Mouse (Mus musculus) heart, embryonic 14.5 days (tissue): Measurements from ENCODE around the gene Wfikkn2. TPM values are rescaled to one million over a fixed set of nuclear protein-coding genes. Genes with fewer than 3 reads are reported as not detected.
A peak's percentile ranks its signal among the peaks of the same experiment; 100 is the strongest.

Source experiments
- ATAC-seq: fragments of 200-750 bp; cut with Nextera tagmentation; 2 replicates; pipeline ENCODE4 v1.8.0; 2017; ENCODE audit warnings: low read depth, moderate TSS enrichment; ENCODE audit not compliant: insufficient number of reproducible peaks, insufficient read depth, low FRiP score
- H3K27ac ChIP-seq, 2 experiments: fragments of 200-500 bp in 1 of 2; fragments of 300-500 bp in 1 of 2; sonication (generic) in 1 of 2; replicated peaks in 1 of 2; 2 replicates each; pipeline ENCODE4 v1.5.1; 2012 to 2014; ENCODE audit warnings: low read depth in 2 of 2, low read length in 2 of 2, control low read depth in 1 of 2, mild to moderate bottlenecking in 1 of 2, mixed read lengths in 1 of 2; ENCODE audit not compliant: control insufficient read depth in 1 of 2, insufficient read depth in 1 of 2
- H3K27me3 ChIP-seq: fragments of 300-500 bp; sonication (generic); 2 replicates; pipeline ENCODE4 v1.6.1; 2014; ENCODE audit warnings: mild to moderate bottlenecking, low read length, control low read depth; ENCODE audit not compliant: control insufficient read depth, insufficient read depth
- H3K36me3 ChIP-seq: fragments of 300-500 bp; sonication (generic); 2 replicates; pipeline ENCODE4 v1.6.1; 2014; ENCODE audit warnings: mild to moderate bottlenecking, control low read depth, low read length, mixed read lengths; ENCODE audit not compliant: control insufficient read depth, insufficient read depth
- H3K4me1 ChIP-seq, 2 experiments: fragments of 200-500 bp in 1 of 2; fragments of 300-500 bp in 1 of 2; sonication (generic) in 1 of 2; 2 replicates each; pipeline ENCODE4 v1.6.1; 2012 to 2014; ENCODE audit warnings: low read length in 2 of 2, control low read depth in 1 of 2, mixed read lengths in 1 of 2; ENCODE audit not compliant: control insufficient read depth in 2 of 2, insufficient read depth in 2 of 2
- H3K4me2 ChIP-seq: fragments of 300-500 bp; sonication (generic); 2 replicates; pipeline ENCODE4 v1.6.1; 2014; ENCODE audit warnings: mild to moderate bottlenecking, low read length
- H3K4me3 ChIP-seq, 2 experiments: fragments of 200-500 bp in 1 of 2; fragments of 300-500 bp in 1 of 2; sonication (generic) in 1 of 2; 2 replicates each; pipeline ENCODE4 v1.5.1; 2012 to 2014; ENCODE audit warnings: low read length in 2 of 2, mild to moderate bottlenecking in 2 of 2, control low read depth in 1 of 2, low read depth in 1 of 2, moderate library complexity in 1 of 2; ENCODE audit not compliant: control insufficient read depth in 1 of 2, insufficient read depth in 1 of 2
- H3K9ac ChIP-seq: fragments of 300-500 bp; sonication (generic); 2 replicates; pipeline ENCODE4 v1.6.1; 2014; ENCODE audit warnings: mild to moderate bottlenecking, low read length
- H3K9me3 ChIP-seq: fragments of 300-500 bp; sonication (generic); 2 replicates; pipeline ENCODE4 v1.6.1; 2016; ENCODE audit warnings: low read length, control low read depth; ENCODE audit not compliant: control insufficient read depth
- WGBS: fragments of 180-500 bp; shearing (Covaris S2); extraction: QIAGEN DNeasy Blood & Tissue Kit; methylation state at CpG from one replicate; pipeline ENCODE4 v1.1.7; 2014; 5-methylcytosine and 5-hydroxymethylcytosine counted together
- polyA plus RNA-seq: library from polyadenylated mRNA; unstranded; fragments of >200 nt; fragmentation: Nextera tagmentation; extraction: Ambion mirVana; gene quantifications from 2 replicates; pipeline ENCODE4 v1.2.1, GENCODE M21; 2014

Wfikkn2 gene
- polyA plus RNA-seq, 1 experiment from 2014 or later: 1.6 TPM

DNA sequence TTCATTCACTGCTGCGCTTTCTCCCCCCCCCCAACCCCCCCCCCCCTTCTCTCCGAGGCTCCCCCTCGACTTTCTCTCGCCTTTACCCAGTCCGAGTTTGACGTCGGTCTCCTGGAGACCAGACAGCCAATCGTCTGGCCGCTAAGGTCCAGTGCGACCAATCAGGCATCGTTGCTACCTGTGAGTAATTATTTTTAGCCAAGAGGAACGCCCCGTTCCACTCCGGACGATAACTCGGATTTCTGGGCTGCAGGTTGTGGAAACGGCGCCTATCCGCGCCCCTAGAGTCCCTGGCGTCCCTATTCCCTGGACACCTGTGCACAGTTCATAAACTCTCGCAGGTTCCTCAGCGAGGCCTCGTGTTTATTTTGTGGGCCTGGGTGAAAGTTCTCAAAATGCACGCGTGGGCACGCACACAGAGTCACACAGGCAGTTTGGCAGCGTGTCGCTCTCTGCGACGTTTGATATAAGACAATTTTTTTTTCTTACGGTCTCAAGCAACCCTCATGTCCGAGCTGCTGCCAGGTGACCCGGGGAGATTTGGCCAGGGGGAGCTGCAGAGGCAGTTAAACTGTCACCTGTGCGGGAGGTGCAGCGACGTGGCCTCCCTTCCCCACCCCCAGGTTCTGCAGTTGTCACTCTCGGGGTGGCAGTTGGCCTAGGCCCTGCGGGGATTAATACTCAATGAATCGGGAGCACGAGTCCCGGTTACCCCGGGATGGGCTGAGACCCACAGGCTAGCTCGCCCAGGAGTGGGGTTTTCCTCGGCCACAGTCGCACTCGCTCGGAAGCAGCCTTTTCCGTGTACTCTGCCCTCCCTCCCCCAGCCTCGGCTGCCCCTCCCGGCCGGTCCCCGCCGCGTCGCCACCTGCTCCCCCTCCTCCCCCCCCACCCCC is 35.4 kb downstream of the Wfikkn2 start:
- Histone ChIP-seq H3K27ac (peak overlapping the region; percentile 99 to 100), H3K36me3 (peaks cover 15% of the 10 kb centered on the region), H3K4me2 (peak overlapping the region; percentile 94), H3K9ac (peak overlapping the region; percentile 85), H3K9me3 (no peaks in the 10 kb centered on the region), H3K4me3 (peak overlapping the region; percentile 54 to 68), H3K4me1 (peaks cover 6 to 14% of the 10 kb centered on the region in 2 experiments), H3K27me3 (no peaks in the 10 kb centered on the region)
- peak; percentile 80 for ATAC-seq
- under 1% methylated on average over 48 of the region's 56 CpGs for WGBS

DNA sequence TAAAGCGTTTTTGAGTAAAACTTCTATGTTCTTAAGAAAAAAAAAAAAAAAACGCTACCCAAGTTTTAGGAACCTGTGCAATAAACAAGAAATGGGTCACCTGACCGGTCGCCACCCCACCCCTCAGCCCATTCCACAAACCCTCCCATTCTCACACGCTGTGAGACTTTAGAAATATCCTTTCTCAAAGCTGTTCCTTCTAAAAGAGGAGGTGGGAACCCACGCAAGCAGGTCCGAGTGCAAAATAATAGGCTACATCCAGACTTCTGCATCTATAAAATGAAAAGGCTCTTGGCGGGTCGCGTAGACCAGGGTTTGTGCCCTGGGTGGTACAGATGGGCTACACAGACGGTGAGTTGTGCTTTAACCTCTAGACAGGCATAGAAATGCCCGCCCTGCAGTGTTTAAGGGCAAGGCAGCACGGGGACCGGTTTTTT is 36.1 kb downstream of the Wfikkn2 start:
- Histone ChIP-seq H3K36me3 (peaks cover 13% of the 10 kb centered on the region), H3K9ac (peak overlapping the region; percentile 78), H3K27me3 (no peaks in the 10 kb centered on the region), H3K27ac (peak overlapping the region; percentile 99 to 100), H3K4me2 (peak overlapping the region; percentile 77), H3K4me3 (peak overlapping the region; percentile 41 to 62), H3K9me3 (no peaks in the 10 kb centered on the region), H3K4me1 (peaks cover 6 to 14% of the 10 kb centered on the region in 2 experiments)
- 3% methylated on average over 14 of the region's 14 CpGs for WGBS
- ATAC-seq: no peak

DNA sequence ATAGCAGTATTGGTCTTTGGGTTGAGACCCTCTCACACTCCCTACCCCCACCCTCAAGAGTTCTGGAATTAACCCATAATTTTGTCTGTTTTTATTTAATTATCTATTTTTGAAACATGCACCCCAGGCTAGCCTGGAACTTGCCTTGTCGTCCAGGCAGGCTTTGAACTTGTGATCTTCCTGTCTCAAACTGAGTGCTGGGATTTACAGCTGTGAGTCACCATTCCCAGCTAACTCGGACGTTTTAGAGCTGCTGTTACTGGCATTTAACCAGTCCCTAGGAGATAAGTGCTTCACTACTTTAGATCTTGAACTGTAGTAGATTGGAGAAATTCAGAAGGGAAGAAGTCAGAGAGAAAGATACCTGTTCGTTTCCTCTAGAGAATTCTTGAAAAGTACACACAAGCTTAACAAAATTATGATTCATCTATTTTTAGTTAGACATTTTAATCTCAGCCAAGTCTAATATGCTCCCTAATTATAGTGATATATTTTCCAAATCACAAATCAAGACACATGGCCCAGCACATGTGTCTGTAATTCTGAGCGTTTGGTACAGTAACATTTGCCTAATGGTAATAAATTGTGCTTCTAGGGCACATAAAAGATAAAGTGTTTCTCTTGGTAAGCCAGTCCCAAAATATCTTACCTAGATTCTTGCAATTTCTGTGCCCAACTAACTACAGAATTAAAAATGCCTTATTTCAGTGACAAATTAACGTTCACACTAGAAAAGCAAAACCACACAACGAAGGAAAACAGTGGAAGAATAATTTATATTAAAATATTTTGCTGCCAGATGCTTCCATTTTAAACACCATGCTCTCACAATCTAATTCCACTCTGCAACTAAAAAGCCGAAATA is 36.8 kb downstream of the Wfikkn2 start:
- 39% methylated on average over 8 of the region's 8 CpGs for WGBS
- Histone ChIP-seq H3K4me3 (peak overlapping the region in 1 of 2 experiments; percentile 41; a peak in 1 of 4 replicates), H3K9ac (no peak overlapping the region), H3K36me3 (peaks cover 6% of the 10 kb centered on the region), H3K4me1 (peaks cover 6 to 8% of the 10 kb centered on the region in 2 experiments), H3K27me3 (no peaks in the 10 kb centered on the region), H3K4me2 (peak overlapping the region; percentile 77), H3K9me3 (no peaks in the 10 kb centered on the region), H3K27ac (peak overlapping the region in 1 of 2 experiments; percentile 99; a peak in 3 of 4 replicates)
- ATAC-seq: no peak

DNA sequence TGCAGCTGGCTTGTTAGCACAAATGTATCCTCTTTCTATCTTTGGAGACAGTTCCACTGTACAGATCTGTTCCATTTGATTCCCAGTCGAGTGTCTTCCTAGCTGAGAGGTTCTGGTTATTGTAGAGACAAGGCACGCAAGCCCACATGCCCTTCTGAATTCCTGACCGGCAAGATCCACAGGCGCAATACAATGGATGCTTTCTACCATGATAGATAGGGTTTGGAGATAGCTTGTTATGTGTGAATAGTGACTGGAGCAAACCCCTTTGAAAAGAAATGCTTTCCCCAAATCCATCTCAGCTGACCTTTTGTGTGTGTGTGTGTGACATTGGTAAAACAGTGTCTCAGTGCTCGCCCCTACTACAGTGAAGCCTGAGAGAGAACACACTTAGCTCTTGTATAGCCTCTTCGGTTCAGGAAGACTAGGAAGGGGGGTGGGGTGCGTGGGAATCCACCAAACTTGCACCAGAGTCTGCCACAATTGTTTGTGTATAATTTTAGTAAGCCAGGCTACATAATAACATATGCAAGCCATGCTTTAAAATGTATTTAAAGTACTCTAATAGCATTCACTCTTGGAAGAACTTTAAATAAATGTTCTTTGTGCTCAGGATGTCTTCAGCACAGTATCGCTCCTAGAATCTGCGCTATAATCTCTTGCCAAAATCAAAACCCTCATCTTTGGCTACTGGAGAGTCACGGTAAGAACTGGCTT is 39.2 kb downstream of the Wfikkn2 start:
- H3K4me3 ChIP-seq: no peak overlapping the region
- WGBS: 63% methylated on average over 10 of the region's 10 CpGs
- no peak overlapping the region for H3K9ac ChIP-seq
- no peaks in the 10 kb centered on the region for H3K36me3 ChIP-seq
- ATAC-seq: no peak
- peaks cover 4 to 6% of the 10 kb centered on the region in 2 experiments for H3K4me1 ChIP-seq
- H3K27ac ChIP-seq: no peak overlapping the region
- H3K27me3 ChIP-seq: no peaks in the 10 kb centered on the region
- H3K4me2 ChIP-seq: no peak overlapping the region
- H3K9me3 ChIP-seq: no peaks in the 10 kb centered on the region

DNA sequence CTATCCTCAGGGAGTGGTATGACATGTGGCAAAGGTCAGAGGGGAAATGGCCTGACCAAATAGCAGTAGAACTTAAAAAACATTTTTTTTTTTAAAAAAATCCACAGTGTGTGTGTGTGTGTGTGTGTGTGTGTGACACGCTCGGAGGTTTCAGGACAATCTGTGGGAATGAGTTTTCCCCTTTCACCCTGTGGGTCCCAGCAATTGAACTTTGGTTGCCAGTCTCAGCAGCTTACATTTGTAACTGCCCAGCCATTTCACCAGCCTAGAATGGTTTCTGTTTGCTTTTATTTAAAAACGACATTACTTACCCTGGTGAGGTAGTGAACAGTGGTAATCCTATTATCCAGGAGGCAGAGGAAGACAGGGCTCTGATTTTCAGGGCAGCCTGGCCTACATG is 42.7 kb downstream of the Wfikkn2 start:
- 75% methylated on average over 3 of the region's 3 CpGs for WGBS
- H3K4me3 ChIP-seq: no peak overlapping the region
- no peaks in the 10 kb centered on the region for H3K27me3 ChIP-seq
- peaks cover 0 to 4% of the 10 kb centered on the region in 2 experiments; a peak in 2 of 4 replicates for H3K4me1 ChIP-seq
- no peak overlapping the region for H3K4me2 ChIP-seq
- H3K27ac ChIP-seq: no peak overlapping the region
- no peaks in the 10 kb centered on the region for H3K36me3 ChIP-seq
- H3K9me3 ChIP-seq: no peaks in the 10 kb centered on the region
- ATAC-seq: no peak
- no peak overlapping the region for H3K9ac ChIP-seq

DNA sequence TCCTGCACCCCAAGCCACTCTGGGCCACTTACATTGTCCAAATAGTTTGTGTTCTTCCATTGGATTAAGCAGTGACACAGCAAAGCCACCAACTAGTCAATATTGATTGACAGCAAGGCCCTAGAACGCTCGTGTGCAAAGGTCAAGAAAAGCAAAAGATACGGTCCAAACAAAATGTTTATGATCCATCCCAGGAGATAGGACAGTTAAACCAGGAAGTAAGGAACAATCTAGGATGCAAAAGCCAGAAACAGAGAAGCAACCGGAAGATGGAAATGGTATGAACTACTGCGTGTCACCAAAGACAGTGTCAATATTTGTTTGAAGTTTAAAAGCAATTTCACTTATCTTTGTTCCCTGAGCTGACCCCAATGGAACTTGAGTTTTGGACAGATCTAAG is 43.7 kb downstream of the Wfikkn2 start:
- WGBS: 75% methylated on average over 5 of the region's 5 CpGs
- H3K36me3 ChIP-seq: no peaks in the 10 kb centered on the region
- no peaks in the 10 kb centered on the region for H3K27me3 ChIP-seq
- no peaks in the 10 kb centered on the region for H3K9me3 ChIP-seq
- no peak for ATAC-seq
- H3K27ac ChIP-seq: no peak overlapping the region
- no peak overlapping the region for H3K9ac ChIP-seq
- no peak overlapping the region for H3K4me2 ChIP-seq
- H3K4me3 ChIP-seq: no peak overlapping the region
- H3K4me1 ChIP-seq: peaks cover 0 to 4% of the 10 kb centered on the region in 2 experiments; a peak in 3 of 4 replicates

DNA sequence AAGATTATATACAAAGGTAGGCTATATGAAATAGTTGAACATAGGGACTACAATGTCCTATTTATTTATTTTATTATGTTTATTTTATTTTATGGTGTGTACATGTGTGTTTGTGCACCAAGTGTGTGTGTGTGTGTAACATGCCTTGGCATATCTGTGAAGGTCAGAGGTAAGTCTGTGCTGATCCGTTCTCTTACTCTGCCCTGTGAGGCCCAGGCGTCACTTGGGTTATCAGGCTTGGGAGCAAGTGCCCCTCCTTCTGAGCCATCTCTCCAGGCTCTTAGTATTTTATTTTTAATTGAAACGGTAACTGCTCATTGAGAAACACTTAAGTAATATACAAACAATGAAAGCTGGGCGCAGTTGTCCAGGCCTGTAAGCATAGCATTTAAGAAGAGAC is 45.4 kb downstream of the Wfikkn2 start:
- H3K27me3 ChIP-seq: no peaks in the 10 kb centered on the region
- H3K4me3 ChIP-seq: no peak overlapping the region
- H3K27ac ChIP-seq: no peak overlapping the region
- peaks cover 5 to 6% of the 10 kb centered on the region in 2 experiments for H3K4me1 ChIP-seq
- WGBS: 56% methylated on average over 4 of the region's 4 CpGs
- H3K9ac ChIP-seq: no peak overlapping the region
- no peaks in the 10 kb centered on the region for H3K36me3 ChIP-seq
- no peak overlapping the region for H3K4me2 ChIP-seq
- H3K9me3 ChIP-seq: no peaks in the 10 kb centered on the region
- no peak for ATAC-seq
